Mouse (Mus musculus): ENCODE measurements around the gene Fsd1l. TPM values are rescaled to one million over a fixed set of nuclear protein-coding genes. Genes with fewer than 3 reads are reported as not detected.

The Fsd1l gene
- total RNA-seq (2012; rRNA removed): not detected in 2 replicates
- not detected for polyA plus RNA-seq (2012; ENCODE audit: insufficient read depth in 1 of 2, insufficient read length in 2 of 2, low read depth in 1 of 2, low replicate concordance in 2 of 2, missing spikeins in 1 of 2)

GRCm38 (mm10) chr4:53631316-53632010 lies at the start of gene Fsd1l:
Gene Fsd1l (plus strand): TSS chr4:53631471.
- no peak within 1 kb of the TSS for H3K27ac ChIP-seq (ENCODE audit: control insufficient read depth, low read depth, low read length)
- no peaks in the 10 kb centered on the region for H3K79me2 ChIP-seq (ENCODE audit: control insufficient read depth, insufficient read depth, low read length, poor library complexity)
- H3K27me3 ChIP-seq (ENCODE audit: control insufficient read depth in 1 of 2, insufficient read depth in 2 of 2, low read length in 2 of 2): peaks cover 0 to 3% of the 10 kb centered on the region in 2 experiments; a peak in 2 of 4 replicates
- no peak within 1 kb of the TSS for H3K9ac ChIP-seq (ENCODE audit: control insufficient read depth, low read depth, low read length, poor library complexity, severe bottlenecking)
- TF ChIP-seq ZMIZ1 (IDR thresholded peaks at IDR 0.05; ENCODE audit: low read depth, low read length) (no peak), CHD2 (IDR thresholded peaks at IDR 0.05; ENCODE audit: low read length) (no peak), POLR2AphosphoS5 (IDR thresholded peaks at IDR 0.05; ENCODE audit: borderline replicate concordance, low read depth, low read length) (no peak)
- H3K9me3 ChIP-seq (replicated peaks; ENCODE audit: insufficient read depth, low read length): no peaks in the 10 kb centered on the region
- no peak within 1 kb of the TSS for H3K4me3 ChIP-seq (ENCODE audit: control insufficient read depth in 1 of 2, insufficient read depth in 1 of 2, low read depth in 2 of 2, low read length in 2 of 2)
- DNase-seq (ENCODE audit: low read depth, low spot score): no peak
- no peaks in the 10 kb centered on the region for H3K4me1 ChIP-seq (ENCODE audit: control insufficient read depth in 1 of 2, insufficient read depth in 2 of 2, low read length in 2 of 2)
- no peaks in the 10 kb centered on the region for H3K36me3 ChIP-seq (ENCODE audit: control insufficient read depth in 1 of 2, insufficient read depth in 2 of 2, low read length in 2 of 2)

GRCm38 (mm10) chr4:53587676-53588075 lies 43.6 kb upstream of the Fsd1l start:
- no peaks in the 10 kb centered on the region for H3K9me3 ChIP-seq (replicated peaks; ENCODE audit: insufficient read depth, low read length)
- H3K27ac ChIP-seq (ENCODE audit: control insufficient read depth, low read depth, low read length): no peak overlapping the region
- TF ChIP-seq MAZ (IDR thresholded peaks at IDR 0.05; ENCODE audit: low read depth, low read length): no peak
- TF ChIP-seq SMC3 (IDR thresholded peaks at IDR 0.05; ENCODE audit: low read depth, low read length): no peak
- TF ChIP-seq E2F4 (IDR thresholded peaks at IDR 0.05; ENCODE audit: borderline replicate concordance, low read depth, low read length): no peak
- TF ChIP-seq ZNF384 (IDR thresholded peaks at IDR 0.05; ENCODE audit: low read depth, low read length): no peak
- TF ChIP-seq SIN3A (IDR thresholded peaks at IDR 0.05; ENCODE audit: low read length): no peak
- no peak for TF ChIP-seq MEF2A (IDR thresholded peaks at IDR 0.05; ENCODE audit: extremely low read depth, insufficient replicate concordance, low read depth, low read length, poor library complexity, severe bottlenecking)
- TF ChIP-seq KAT2A (conservative IDR thresholded peaks at IDR 0.05; ENCODE audit: low read depth, low read length): no peak
- TF ChIP-seq TBP (IDR thresholded peaks at IDR 0.05; ENCODE audit: low read depth, low read length): no peak
- no peak for TF ChIP-seq CTCF (IDR thresholded peaks at IDR 0.05 in 2 of 3, conservative IDR thresholded peaks at IDR 0.05 in 1 of 3; ENCODE audit: control insufficient read depth in 1 of 3, insufficient read depth in 1 of 3, low read depth in 2 of 3, low read length in 3 of 3, poor library complexity in 1 of 3, severe bottlenecking in 1 of 3)
- no peak for TF ChIP-seq JUND (IDR thresholded peaks at IDR 0.05; ENCODE audit: low read depth, low read length)
- TF ChIP-seq MAFK (IDR thresholded peaks at IDR 0.05; ENCODE audit: borderline replicate concordance, low read depth, low read length): no peak
- no peak for TF ChIP-seq EP300 (IDR thresholded peaks at IDR 0.05; ENCODE audit: low read depth in 1 of 2, low read length in 2 of 2)
- no peak for TF ChIP-seq ZMIZ1 (IDR thresholded peaks at IDR 0.05; ENCODE audit: low read depth, low read length)

More at GRCm38 (mm10) chr4:53587676-53588075, 43.6 kb upstream of the Fsd1l start:
- DNase-seq (ENCODE audit: low read depth, low spot score): no peak
- no peaks in the 10 kb centered on the region for H3K36me3 ChIP-seq (ENCODE audit: control insufficient read depth in 1 of 2, insufficient read depth in 2 of 2, low read length in 2 of 2)
- no peak overlapping the region for H3K9ac ChIP-seq (ENCODE audit: control insufficient read depth, low read depth, low read length, poor library complexity, severe bottlenecking)
- H3K79me2 ChIP-seq (ENCODE audit: control insufficient read depth, insufficient read depth, low read length, poor library complexity): no peaks in the 10 kb centered on the region
- H3K27me3 ChIP-seq (ENCODE audit: control insufficient read depth in 1 of 2, insufficient read depth in 2 of 2, low read length in 2 of 2): peaks cover 0 to 2% of the 10 kb centered on the region in 2 experiments; a peak in 1 of 4 replicates
- no peak overlapping the region for H3K4me3 ChIP-seq (ENCODE audit: control insufficient read depth in 1 of 2, insufficient read depth in 1 of 2, low read depth in 2 of 2, low read length in 2 of 2)
- no peaks in the 10 kb centered on the region; a peak in 1 of 4 replicates for H3K4me1 ChIP-seq (ENCODE audit: control insufficient read depth in 1 of 2, insufficient read depth in 2 of 2, low read length in 2 of 2)

Measured in MEL (cell line).